Mouse (Mus musculus): ENCODE measurements at regions not wholly inside any gene's neighbourhood (a gene's known extent, or its start where the extent isn't known, plus 50 kb on each side); places are given as distances from the start of the nearest gene placed in this dataset.

GRCm38 (mm10) chr14:17569087-17569636 is 90.9 kb upstream of the Thrb start:
- no peak overlapping the region for H3K4me2 ChIP-seq
- 74% methylated on average over 2 of the region's 2 CpGs for WGBS
- no peaks in the 10 kb centered on the region for H3K4me1 ChIP-seq (replicated peaks)
- H3K9me3 ChIP-seq = no peaks in the 10 kb centered on the region
- no peak overlapping the region for H3K27ac ChIP-seq (replicated peaks)
- no peak overlapping the region for H3K4me3 ChIP-seq
- H3K36me3 ChIP-seq = no peaks in the 10 kb centered on the region
- no peak for ATAC-seq (ENCODE audit: low read depth)
- no peaks in the 10 kb centered on the region for H3K27me3 ChIP-seq
- H3K9ac ChIP-seq = no peak overlapping the region

- no peak for ATAC-seq (ENCODE audit: low read depth)
- H3K27me3 ChIP-seq = no peaks in the 10 kb centered on the region
- H3K9me3 ChIP-seq = no peaks in the 10 kb centered on the region
- no peak overlapping the region for H3K9ac ChIP-seq
- H3K27ac ChIP-seq (replicated peaks) = no peak overlapping the region
- no peak overlapping the region for H3K4me2 ChIP-seq
- no peaks in the 10 kb centered on the region for H3K4me1 ChIP-seq (replicated peaks)
- 82% methylated on average over 1 of the region's 1 CpGs for WGBS
- H3K36me3 ChIP-seq = no peaks in the 10 kb centered on the region
- H3K4me3 ChIP-seq = no peak overlapping the region
Measured at GRCm38 (mm10) chr14:17578776-17579175, 81.3 kb upstream of the Thrb start.

- no peaks in the 10 kb centered on the region for H3K27me3 ChIP-seq
- no peak for ATAC-seq (ENCODE audit: low read depth)
- no peak overlapping the region for H3K27ac ChIP-seq (replicated peaks)
- no peaks in the 10 kb centered on the region for H3K4me1 ChIP-seq (replicated peaks)
- H3K9me3 ChIP-seq = no peaks in the 10 kb centered on the region
- H3K9ac ChIP-seq = no peak overlapping the region
- no peaks in the 10 kb centered on the region for H3K36me3 ChIP-seq
- H3K4me3 ChIP-seq = no peak overlapping the region
- no peak overlapping the region for H3K4me2 ChIP-seq
Measured at GRCm38 (mm10) chr14:17589595-17589994, 70.5 kb upstream of the Thrb start.

GRCm38 (mm10) chr14:17599553-17599952 is 60.5 kb upstream of the Thrb start:
- Histone ChIP-seq H3K4me1 (replicated peaks) (no peaks in the 10 kb centered on the region), H3K9me3 (no peaks in the 10 kb centered on the region), H3K4me2 (no peak overlapping the region), H3K36me3 (no peaks in the 10 kb centered on the region), H3K4me3 (no peak overlapping the region), H3K27me3 (no peaks in the 10 kb centered on the region), H3K27ac (replicated peaks) (no peak overlapping the region), H3K9ac (no peak overlapping the region)
- ATAC-seq (ENCODE audit: low read depth) = no peak
- WGBS = 78% methylated on average over 5 of the region's 5 CpGs

GRCm38 (mm10) chr14:17602357-17602756 is 57.7 kb upstream of the Thrb start:
- H3K4me1 ChIP-seq (replicated peaks) = no peaks in the 10 kb centered on the region
- H3K36me3 ChIP-seq = no peaks in the 10 kb centered on the region
- no peak for ATAC-seq (ENCODE audit: low read depth)
- H3K9ac ChIP-seq = no peak overlapping the region
- H3K27ac ChIP-seq (replicated peaks) = no peak overlapping the region
- H3K27me3 ChIP-seq = no peaks in the 10 kb centered on the region
- no peaks in the 10 kb centered on the region for H3K9me3 ChIP-seq
- WGBS = 78% methylated on average over 1 of the region's 1 CpGs
- no peak overlapping the region for H3K4me2 ChIP-seq
- no peak overlapping the region for H3K4me3 ChIP-seq

GRCm38 (mm10) chr14:17606018-17606417 is 54.0 kb upstream of the Thrb start:
- no peak overlapping the region for H3K4me2 ChIP-seq
- H3K9ac ChIP-seq = no peak overlapping the region
- no peaks in the 10 kb centered on the region for H3K27me3 ChIP-seq
- H3K36me3 ChIP-seq = no peaks in the 10 kb centered on the region
- no peaks in the 10 kb centered on the region for H3K9me3 ChIP-seq
- no peak for ATAC-seq (ENCODE audit: low read depth)
- no peaks in the 10 kb centered on the region for H3K4me1 ChIP-seq (replicated peaks)
- 70% methylated on average over 3 of the region's 3 CpGs for WGBS
- H3K4me3 ChIP-seq = no peak overlapping the region
- no peak overlapping the region for H3K27ac ChIP-seq (replicated peaks)

GRCm38 (mm10) chr14:17607186-17607585 is 52.9 kb upstream of the Thrb start:
- Histone ChIP-seq H3K9me3 (no peaks in the 10 kb centered on the region), H3K9ac (no peak overlapping the region), H3K27ac (replicated peaks) (no peak overlapping the region), H3K4me3 (no peak overlapping the region), H3K4me1 (replicated peaks) (no peaks in the 10 kb centered on the region), H3K4me2 (no peak overlapping the region), H3K36me3 (no peaks in the 10 kb centered on the region), H3K27me3 (no peaks in the 10 kb centered on the region)
- WGBS = 82% methylated on average over 2 of the region's 2 CpGs
- ATAC-seq (ENCODE audit: low read depth) = no peak
